Mouse (Mus musculus): ENCODE results near the gene Rgsl1.

DNA sequence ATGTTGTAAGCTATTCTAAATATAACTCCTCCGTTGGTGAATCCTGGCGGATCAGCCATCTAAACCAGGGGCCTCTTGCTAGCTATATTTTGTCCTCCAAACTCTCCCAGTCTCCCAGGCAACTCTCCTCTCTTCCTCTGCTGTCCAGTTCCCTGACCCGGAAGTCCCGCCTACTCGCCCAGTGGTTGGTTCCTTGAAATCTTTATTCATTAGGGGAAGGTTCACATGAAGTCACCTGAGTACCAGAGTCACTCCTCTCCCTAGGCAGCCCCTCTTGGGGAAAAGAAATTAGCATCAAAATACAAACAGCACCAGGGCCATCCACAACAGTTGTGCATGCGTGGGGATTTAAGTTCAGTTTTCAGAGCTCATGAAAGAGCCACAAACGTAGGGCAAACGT is 77.6 kb downstream of the Rgsl1 start:
- no peak for TF ChIP-seq TAL1 (IDR thresholded peaks at IDR 0.05; ENCODE audit: low read length)
- no peak for TF ChIP-seq GATA1 (IDR thresholded peaks at IDR 0.05; ENCODE audit: low read length)
